Mouse (Mus musculus): ENCODE measurements around the gene Sucla2. TPM values are rescaled to one million over a fixed set of nuclear protein-coding genes. Genes with fewer than 3 reads are reported as not detected.

The Sucla2 gene
- polyA plus RNA-seq, 1 experiment from 2014 or later = 116 TPM

DNA sequence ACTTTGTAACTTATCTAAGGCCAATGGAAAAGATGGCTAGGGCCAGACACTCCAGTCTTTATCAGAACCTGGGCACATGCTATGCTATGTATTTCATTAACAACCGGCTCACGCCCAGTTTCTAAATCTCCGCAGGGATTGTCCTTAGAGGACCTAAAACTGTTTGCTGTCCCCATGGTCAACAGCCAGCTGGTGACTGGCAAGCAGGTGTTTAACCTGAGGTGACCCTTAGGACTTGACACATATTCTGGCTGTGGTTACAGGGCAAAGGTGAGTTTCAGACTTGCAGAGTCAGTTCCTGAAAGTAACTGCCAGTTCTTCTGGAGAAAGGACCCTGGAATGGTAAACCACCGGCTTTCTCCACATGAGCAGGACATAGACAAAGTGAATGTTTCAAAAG, 106.4 kb downstream of the Sucla2 start:
- Histone ChIP-seq H3K4me1 (no peaks in the 10 kb centered on the region), H3K4me3 (no peak overlapping the region), H3K9me3 (no peaks in the 10 kb centered on the region), H3K27me3 (no peaks in the 10 kb centered on the region), H3K27ac (no peak overlapping the region), H3K36me3 (no peaks in the 10 kb centered on the region), H3K9ac (no peak overlapping the region), H3K4me2 (no peak overlapping the region)
- no peak for ATAC-seq (ENCODE audit: borderline replicate concordance, extremely low read depth, low FRiP score, low TSS enrichment)
- WGBS = 87% methylated on average over 4 of the region's 4 CpGs

DNA sequence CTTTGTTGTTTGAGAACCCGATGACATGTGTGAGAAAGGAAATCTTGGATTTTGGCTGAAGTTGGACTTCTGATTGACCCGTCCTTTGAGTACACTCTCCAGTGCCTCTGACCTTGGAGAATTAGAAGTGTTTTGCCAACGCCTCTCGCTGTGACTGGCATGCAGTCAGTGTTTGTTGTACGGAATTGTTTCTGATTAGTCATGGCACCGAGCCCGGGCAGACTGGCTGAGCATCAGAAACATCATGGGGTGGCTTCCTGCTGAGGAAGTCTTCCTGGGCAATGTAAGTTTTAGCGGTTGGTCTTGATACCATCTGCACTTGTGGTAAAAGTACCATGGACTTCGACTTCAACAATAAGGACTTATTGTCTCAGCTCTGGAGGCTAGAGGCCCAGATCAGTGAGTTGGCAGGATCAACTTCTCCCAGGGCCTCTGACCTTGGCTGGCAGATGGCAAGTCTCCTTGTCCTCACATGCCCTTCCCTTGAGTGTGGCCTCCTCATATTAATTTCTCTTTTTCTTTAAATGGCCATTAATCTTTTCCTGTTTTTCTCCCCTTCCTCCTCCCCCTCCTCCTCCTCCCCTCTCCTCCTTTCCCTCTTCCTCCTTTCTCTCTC, 107.6 kb downstream of the Sucla2 start:
- Histone ChIP-seq H3K4me3 (no peak overlapping the region), H3K9me3 (no peaks in the 10 kb centered on the region), H3K27ac (no peak overlapping the region), H3K4me1 (no peaks in the 10 kb centered on the region), H3K4me2 (no peak overlapping the region), H3K9ac (no peak overlapping the region), H3K36me3 (no peaks in the 10 kb centered on the region), H3K27me3 (no peaks in the 10 kb centered on the region)
- no peak for ATAC-seq (ENCODE audit: borderline replicate concordance, extremely low read depth, low FRiP score, low TSS enrichment)
- 60% methylated on average over 9 of the region's 9 CpGs for WGBS

GRCm38 (mm10) chr14:73634356-73634755, 109.2 kb downstream of the Sucla2 start:
- Histone ChIP-seq H3K4me1 (no peaks in the 10 kb centered on the region), H3K4me3 (no peak overlapping the region), H3K9ac (no peak overlapping the region), H3K36me3 (no peaks in the 10 kb centered on the region), H3K9me3 (no peaks in the 10 kb centered on the region), H3K27me3 (no peaks in the 10 kb centered on the region), H3K4me2 (no peak overlapping the region), H3K27ac (no peak overlapping the region)
- 81% methylated on average over 3 of the region's 3 CpGs for WGBS
- no peak for ATAC-seq (ENCODE audit: borderline replicate concordance, extremely low read depth, low FRiP score, low TSS enrichment)

DNA sequence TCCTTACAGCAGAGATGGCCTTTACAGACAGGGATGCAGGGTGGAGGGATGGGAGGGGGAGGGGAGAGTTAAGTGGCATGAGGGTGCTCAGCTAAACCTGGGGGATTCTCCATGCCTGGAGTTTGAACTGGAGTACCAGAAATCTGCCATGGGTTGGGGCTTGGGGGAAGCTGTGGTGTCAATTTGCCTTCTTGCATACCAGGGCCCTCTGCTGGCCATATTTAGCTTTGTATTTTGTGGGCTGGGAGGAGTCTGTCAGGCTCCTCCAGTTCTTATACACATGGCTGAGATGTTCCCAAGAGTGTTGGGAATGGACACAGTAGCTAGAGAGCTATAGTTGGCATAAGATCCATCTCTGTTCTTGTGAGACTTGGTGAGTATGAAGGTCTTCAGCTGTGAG, 112.3 kb downstream of the Sucla2 start:
- H3K27ac ChIP-seq = no peak overlapping the region
- ATAC-seq (ENCODE audit: borderline replicate concordance, extremely low read depth, low FRiP score, low TSS enrichment) = no peak
- no peak overlapping the region for H3K4me2 ChIP-seq
- no peaks in the 10 kb centered on the region for H3K27me3 ChIP-seq
- no peak overlapping the region for H3K9ac ChIP-seq
- H3K9me3 ChIP-seq = no peaks in the 10 kb centered on the region
- H3K4me1 ChIP-seq = no peaks in the 10 kb centered on the region
- H3K36me3 ChIP-seq = no peaks in the 10 kb centered on the region
- no peak overlapping the region for H3K4me3 ChIP-seq

Other genes with a start within 250 kb of the Sucla2 start
- gene Rb1, start 199.5 kb upstream of the Sucla2 start, polyA plus RNA-seq (2015; fragmentation: Nextera tagmentation; extraction: Ambion mirVana) = 14.5 and 18.4 TPM in 2 replicates
- gene Itm2b, start 140.0 kb upstream of the Sucla2 start, polyA plus RNA-seq (2015; fragmentation: Nextera tagmentation; extraction: Ambion mirVana) = 797 and 873 TPM in 2 replicates
- 94.1 and 97.4 TPM in 2 replicates for gene Med4, start 15.3 kb upstream of the Sucla2 start, polyA plus RNA-seq (2015; fragmentation: Nextera tagmentation; extraction: Ambion mirVana)
- 5.7 and 6.0 TPM in 2 replicates for gene Nudt15, start 22.9 kb downstream of the Sucla2 start, polyA plus RNA-seq (2015; fragmentation: Nextera tagmentation; extraction: Ambion mirVana)
- gene Gm21750, start 135.9 kb downstream of the Sucla2 start, polyA plus RNA-seq (2015; fragmentation: Nextera tagmentation; extraction: Ambion mirVana) = not detected in 2 replicates